Mouse (Mus musculus) splenic B cell, adult 2 months (primary cell): ENCODE measurements around the gene Samd4.
A peak's percentile ranks its signal among the peaks of the same experiment; 100 is the strongest.

Experiments used
- DNase-seq: peaks from one replicate; pipeline ENCODE4 v3.0.0-alpha.2; 2011; ENCODE audit warnings: low read depth, low spot score
- H3K27me3 ChIP-seq: 2 replicates; pipeline ENCODE4 v1.6.1; 2012; ENCODE audit warnings: mild to moderate bottlenecking, low read length, moderate library complexity, mixed read lengths; ENCODE audit not compliant: control insufficient read depth, poor library complexity, insufficient read depth, severe bottlenecking
- H3K36me3 ChIP-seq: 2 replicates; pipeline ENCODE4 v1.6.1; 2012; ENCODE audit warnings: mild to moderate bottlenecking, low read length, moderate library complexity, mixed read lengths; ENCODE audit not compliant: control insufficient read depth, poor library complexity, insufficient read depth, severe bottlenecking

Samd4 gene

DNA sequence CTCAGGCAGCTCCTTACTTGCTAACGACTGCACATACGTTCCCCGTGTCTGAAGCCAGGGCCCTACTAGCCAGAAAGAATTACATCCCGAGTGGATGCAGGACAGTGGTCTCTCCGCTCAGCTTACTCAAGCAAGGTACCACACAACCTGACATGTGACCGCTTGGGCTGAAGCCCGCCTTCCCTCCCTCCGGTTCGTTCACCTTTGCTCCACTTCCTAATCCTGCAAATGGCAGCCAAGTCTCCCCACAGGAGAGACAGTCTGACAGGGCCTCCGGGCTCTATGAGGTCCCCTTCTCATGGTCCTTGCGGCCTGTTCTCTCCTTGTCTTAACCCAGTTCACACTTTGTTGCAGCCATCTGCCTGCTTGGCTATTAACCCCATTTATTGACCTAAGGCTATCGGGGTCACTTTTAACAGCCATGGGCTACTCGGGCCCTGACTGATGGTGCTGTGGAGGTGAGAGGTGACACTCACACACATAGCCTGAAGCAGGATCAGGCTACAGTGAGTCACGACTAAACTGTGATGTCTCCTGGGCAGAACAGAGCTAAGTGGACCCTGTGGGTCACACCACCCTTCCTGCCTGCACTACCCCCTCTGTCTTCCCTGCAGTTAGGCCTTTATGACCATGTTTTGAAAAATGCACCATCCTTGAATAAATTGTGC, 192.5 kb downstream of the Samd4 start:
- Histone ChIP-seq H3K27me3 (no peaks in the 10 kb centered on the region), H3K36me3 (no peaks in the 10 kb centered on the region)
- DNase-seq = no peak

DNA sequence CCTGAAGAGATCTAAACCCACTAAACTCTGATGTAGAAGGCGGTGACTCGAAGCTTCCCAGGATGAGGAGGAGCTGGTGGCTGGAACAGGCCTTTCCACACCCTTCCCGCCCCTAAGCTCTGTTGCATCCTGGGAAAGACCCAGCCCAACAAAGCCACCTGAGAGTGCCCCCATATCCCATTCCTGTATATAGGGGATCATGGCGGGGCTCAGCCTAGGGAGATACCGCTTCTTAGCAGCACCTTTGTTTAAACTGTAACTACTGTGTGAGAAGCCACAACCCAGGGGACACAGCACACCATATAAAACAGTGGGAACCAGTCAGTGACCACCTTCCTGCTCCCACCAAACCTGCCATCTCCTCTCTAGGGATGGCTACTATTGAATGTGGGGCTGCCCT, 193.2 kb downstream of the Samd4 start:
- DNase-seq = no peak
- Histone ChIP-seq H3K27me3 (no peaks in the 10 kb centered on the region), H3K36me3 (no peaks in the 10 kb centered on the region)

DNA sequence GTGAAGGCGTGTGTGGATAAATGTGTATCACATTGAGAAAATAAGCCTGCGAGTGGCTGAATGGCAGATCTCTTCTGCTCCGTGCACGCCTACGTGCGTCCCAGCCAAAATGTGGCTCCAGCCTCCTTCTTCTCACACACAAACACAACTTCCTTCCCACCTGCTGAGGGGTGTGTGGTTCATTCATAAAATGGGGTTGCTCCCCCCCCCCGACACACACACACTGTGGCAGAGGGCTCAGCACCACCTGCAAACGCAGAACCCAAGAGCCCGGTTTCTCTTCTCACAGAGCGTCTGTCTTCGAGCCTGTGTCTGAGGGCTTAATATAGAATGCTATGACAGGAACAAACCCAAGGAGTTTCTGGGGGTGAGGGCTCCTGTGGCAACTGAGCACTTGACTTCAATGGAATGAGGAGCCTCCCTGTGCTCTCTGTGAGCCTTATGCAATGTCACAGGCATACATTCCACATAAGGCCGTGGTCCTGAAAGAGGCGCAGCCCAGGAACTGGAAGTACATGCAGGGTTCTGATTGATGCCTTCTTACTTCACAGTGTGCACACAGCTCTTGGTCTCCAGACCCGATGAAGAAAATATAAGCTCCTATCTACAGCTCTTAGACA, 194.4 kb downstream of the Samd4 start:
- H3K27me3 ChIP-seq = no peaks in the 10 kb centered on the region
- H3K36me3 ChIP-seq = no peaks in the 10 kb centered on the region
- no peak for DNase-seq

DNA sequence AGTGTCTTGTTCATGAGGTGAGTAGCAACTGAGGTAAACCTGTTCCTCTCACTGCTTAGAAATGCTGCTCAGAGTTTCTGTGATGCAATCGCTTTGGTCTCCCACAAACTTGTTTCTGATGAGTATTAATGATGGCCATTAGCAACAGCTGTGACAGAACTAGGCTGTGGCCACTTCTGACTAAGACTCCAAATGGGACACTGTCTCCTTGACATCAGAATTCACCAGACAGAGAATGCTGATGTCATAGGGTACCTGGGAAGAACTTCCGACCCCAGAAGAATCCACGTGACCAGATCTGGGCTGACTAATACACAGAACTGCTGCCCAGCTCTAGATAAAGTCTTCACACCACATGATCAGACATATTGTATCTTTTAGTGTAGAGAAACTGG, 194.9 kb downstream of the Samd4 start:
- Histone ChIP-seq H3K27me3 (no peaks in the 10 kb centered on the region), H3K36me3 (no peaks in the 10 kb centered on the region)
- no peak for DNase-seq

DNA sequence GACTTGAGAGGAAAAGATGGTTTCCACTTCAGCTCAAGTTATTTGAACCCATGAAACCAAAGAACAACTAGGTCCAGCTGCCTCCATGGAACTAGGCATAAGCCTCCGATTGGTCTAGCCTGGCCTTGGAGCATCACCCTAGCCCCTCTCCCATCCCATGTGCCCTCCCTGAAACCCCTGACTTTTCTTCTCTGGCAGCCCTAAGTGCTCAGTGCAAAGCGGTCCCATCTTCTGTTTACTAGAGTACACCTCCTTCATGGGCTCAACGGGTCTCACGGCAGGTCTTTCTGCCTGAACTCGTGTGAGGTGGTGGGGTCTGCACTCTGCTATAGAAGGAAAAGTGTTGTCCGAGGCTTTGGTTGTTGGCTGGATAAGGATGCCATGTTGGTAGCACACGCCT, 197.3 kb downstream of the Samd4 start:
- Histone ChIP-seq H3K27me3 (no peaks in the 10 kb centered on the region), H3K36me3 (no peaks in the 10 kb centered on the region)
- no peak for DNase-seq

DNA sequence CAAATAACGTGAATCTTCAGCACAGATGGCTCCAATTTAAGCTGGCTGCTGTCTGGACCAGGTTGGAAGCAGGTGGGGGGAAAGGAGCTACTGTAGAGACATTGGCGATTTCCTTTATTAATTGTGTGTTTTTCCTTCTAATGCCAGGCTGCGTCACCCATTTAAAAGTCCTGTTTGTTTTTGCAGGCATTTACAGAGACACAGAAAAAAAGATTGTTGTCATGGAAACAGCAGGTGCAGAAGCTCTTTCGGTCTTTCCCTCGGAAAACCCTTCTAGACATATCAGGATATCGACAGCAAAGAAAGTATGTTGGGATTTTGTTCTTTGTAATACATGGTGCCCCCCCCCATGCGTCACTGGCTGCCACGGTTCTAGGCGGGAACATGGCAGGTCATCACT, 200.7 kb downstream of the Samd4 start:
- Histone ChIP-seq H3K27me3 (no peaks in the 10 kb centered on the region), H3K36me3 (no peaks in the 10 kb centered on the region)
- DNase-seq = no peak

DNA sequence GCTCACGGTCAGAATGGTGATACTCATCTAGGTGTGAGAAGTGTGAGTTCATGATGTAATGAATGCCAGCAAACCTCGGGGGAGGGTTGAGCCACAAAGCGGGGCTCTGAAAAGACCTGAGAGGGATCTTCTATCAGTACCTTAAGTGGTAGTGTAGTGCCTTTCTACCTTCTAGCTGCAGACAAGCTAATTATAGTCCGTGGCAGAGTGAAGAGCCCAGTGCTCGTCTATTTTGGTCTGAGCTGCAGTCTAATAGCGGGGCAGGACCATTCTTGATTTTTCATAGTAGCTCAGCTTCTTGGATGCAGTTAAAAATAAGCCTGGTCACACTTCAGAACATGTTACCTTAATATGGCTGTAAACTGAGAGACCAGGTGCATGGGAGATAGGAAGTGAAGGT, 201.2 kb downstream of the Samd4 start:
- no peaks in the 10 kb centered on the region for H3K36me3 ChIP-seq
- no peak for DNase-seq
- H3K27me3 ChIP-seq = no peaks in the 10 kb centered on the region

DNA sequence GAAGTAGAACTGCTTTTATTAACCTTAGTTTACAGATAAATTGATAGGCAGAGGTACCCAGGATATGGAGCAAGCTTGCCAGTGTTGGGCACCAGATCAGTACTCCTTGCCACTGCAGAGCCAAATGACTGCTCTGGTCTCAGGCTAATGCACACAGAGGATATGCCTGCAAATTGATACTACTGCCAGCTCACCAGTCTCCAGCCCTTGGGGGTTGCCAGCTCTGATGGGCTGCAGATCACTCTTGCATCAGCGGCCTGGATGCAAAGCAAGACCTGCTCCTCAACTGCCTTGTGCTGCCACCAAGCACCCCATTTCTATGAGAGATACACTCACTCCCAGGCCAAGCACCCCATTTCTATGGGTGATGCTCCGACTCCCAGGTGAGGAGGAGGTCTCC, 202.0 kb downstream of the Samd4 start:
- Histone ChIP-seq H3K36me3 (no peaks in the 10 kb centered on the region), H3K27me3 (no peaks in the 10 kb centered on the region)
- DNase-seq = no peak

DNA sequence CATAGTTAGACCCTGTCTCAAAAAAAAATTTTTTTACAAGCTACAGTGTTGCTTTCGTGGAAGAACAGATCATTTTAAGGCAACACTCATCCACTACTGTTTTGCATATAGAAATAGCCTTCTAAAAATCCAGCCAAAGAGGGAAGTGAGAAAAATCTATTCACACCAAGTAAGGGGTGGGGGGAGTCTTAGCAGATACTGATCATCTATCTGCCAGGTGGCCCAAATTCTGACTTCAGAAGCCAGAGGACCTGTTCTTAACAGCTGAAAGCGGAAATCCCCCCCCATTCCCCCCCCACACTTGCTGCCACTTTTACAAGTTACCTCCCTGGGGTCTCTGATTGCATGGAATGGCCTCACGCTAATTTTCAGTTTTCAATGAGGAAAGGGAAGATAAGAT, 203.5 kb downstream of the Samd4 start:
- DNase-seq = peak; percentile 53
- no peaks in the 10 kb centered on the region; the same call in 1 of the 2 replicates for H3K27me3 ChIP-seq
- no peaks in the 10 kb centered on the region for H3K36me3 ChIP-seq

DNA sequence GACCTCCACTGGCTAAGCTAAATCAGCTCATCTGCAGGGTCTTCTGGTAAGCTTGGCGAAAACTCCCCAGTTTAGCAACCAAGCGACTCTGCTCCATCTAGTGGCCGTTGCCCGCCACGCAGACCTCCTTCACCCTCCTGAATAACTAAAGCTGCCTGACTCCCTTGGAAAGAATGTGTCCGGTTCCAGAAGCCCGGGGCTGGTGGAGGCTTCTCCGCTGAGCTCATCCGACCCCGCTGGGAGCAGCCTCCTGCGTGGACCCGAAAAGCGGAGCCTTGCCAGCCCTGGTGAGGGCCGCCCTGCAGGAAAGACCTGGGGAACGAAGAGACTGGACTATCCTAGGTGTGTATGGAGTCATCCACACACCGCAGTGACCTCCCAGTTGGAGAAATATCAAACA, 204.1 kb downstream of the Samd4 start:
- no peaks in the 10 kb centered on the region for H3K36me3 ChIP-seq
- H3K27me3 ChIP-seq = no peaks in the 10 kb centered on the region; the same call in 1 of the 2 replicates
- peak; percentile 76 for DNase-seq

DNA sequence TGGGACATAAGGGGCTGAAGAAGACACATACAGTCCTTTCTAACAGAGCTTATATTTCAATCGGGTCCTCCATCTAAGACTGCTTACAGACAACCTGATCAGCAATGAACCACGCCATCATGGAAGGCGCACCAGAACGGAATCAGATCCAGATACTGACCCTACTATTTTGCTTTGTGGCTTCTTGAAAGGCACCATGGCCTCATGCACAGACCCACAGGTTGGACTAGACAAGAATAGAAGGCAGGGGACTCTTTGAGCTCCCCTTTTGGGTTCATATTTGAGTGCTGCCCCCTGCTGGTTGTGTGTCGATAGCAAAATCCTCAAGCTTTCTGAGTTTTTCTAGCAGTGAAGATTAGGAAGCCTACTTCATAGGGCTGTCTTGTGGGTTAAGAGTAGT, 204.5 kb downstream of the Samd4 start:
- H3K27me3 ChIP-seq = no peaks in the 10 kb centered on the region; the same call in 1 of the 2 replicates
- peak; percentile 80 for DNase-seq
- H3K36me3 ChIP-seq = no peaks in the 10 kb centered on the region

DNA sequence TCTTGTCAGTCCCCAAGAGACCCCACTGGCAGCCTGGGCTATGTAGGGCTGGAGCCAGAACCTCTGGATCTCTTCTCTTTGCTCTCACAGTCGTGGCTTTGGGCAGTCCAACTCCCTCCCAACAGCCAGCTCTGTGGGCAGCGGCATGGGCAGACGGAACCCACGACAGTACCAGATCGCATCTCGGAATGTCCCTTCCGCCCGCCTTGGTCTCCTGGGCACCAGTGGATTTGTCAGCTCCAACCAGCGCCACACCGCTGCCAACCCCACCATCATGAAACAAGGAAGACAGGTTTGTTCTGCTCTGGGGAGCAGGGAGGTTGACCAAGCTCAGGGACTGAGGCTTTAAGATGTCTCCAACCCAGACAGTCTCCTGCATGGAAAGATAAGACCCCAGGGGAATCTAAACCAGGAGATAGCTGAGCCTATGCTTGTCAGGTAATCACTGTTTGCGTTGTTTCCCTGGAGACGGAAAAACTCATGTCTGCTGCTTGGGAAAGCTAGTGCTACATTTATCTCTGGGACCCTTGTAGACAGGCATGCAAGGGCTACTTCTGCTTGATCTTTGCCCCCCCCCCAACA, 205.1 kb downstream of the Samd4 start:
- no peaks in the 10 kb centered on the region for H3K36me3 ChIP-seq
- no peaks in the 10 kb centered on the region; the same call in 1 of the 2 replicates for H3K27me3 ChIP-seq
- no peak for DNase-seq

DNA sequence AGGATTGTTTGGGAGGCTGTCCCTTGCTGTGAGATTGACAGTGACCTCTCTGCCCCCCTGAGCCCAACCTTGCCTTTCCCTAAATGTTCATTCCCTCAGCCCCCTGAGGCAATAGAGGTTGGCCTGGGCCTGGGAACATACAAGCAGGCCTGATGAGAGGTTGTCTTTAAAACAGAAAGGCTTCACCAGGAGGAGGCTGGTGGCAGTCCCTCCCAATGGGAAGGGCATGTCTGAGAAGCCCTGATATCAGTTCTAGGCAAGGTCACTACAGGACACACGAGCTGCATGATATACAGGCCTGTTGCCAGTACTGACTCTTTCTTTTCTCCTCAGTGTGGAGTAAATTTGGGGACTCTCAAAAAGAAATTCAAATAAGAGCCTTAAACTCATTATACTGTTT, 205.7 kb downstream of the Samd4 start:
- Histone ChIP-seq H3K36me3 (no peaks in the 10 kb centered on the region), H3K27me3 (no peaks in the 10 kb centered on the region; the same call in 1 of the 2 replicates)
- DNase-seq = no peak

DNA sequence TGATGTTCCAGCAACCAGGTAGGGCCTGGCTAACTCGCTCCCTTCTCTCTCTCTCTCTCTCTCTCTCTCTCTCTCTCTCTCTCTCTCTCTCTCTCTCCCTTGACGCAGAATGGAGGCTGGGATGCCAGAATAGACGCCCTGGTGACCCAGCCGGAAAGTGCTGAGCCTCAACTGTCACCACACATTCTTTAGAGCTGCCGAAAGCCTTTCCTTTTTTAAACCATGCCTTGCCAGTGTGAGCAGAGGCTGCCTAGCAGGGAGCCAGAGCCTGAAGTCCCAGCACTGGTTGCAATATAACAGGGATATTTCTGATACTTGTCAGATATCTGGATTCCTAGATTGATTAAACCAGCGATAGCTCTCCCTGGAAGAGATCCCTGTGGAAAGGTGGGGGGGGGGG, 206.5 kb downstream of the Samd4 start:
- no peaks in the 10 kb centered on the region for H3K36me3 ChIP-seq
- DNase-seq = no peak

DNA sequence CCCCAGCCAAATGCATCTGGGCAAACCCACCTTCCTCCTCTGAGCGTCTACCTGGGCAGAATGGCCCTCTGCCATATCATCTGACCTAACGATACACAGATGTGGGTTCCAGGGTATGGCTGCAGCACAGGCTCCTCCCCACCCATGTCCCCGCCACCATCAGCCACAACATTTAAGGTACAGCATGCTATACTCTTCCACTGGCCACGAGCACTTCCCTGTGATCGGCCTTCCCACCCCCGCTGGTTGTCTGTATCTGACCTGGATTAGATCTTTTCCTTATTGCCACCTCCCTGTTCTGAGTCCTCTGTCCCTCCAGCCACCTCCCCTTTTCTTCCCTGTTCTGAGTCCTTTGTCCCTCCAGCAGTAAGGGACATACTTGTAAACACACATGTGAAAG, 209.3 kb downstream of the Samd4 start:
- DNase-seq = no peak
- Histone ChIP-seq H3K27me3 (no peaks in the 10 kb centered on the region; the same call in 1 of the 2 replicates), H3K36me3 (no peaks in the 10 kb centered on the region)

More for the DNA sequence above, 206.5 kb downstream of the Samd4 start:
- H3K27me3 ChIP-seq = no peaks in the 10 kb centered on the region; the same call in 1 of the 2 replicates
